Mouse (Mus musculus): ENCODE measurements at regions not wholly inside any gene's neighbourhood (a gene's known extent, or its start where the extent isn't known, plus 50 kb on each side); places are given as distances from the start of the nearest gene placed in this dataset.

- ATAC-seq: no peak
- Histone ChIP-seq H3K27ac (no peak overlapping the region), H3K36me3 (ENCODE audit: poor library complexity, severe bottlenecking) (no peaks in the 10 kb centered on the region), H3K4me1 (peaks cover 5% of the 10 kb centered on the region; the same call in 1 of the 2 replicates), H3K9me3 (replicated peaks) (no peaks in the 10 kb centered on the region), H3K27me3 (no peaks in the 10 kb centered on the region), H3K4me3 (no peak overlapping the region), H3K9ac (no peak overlapping the region), H3K4me2 (no peak overlapping the region)
- 86% methylated on average over 3 of the region's 3 CpGs for WGBS
Observed at GRCm38 (mm10) chr9:50257162-50257561, 87.6 kb downstream of the Rpl10-ps3 start.

- peaks cover 3% of the 10 kb centered on the region; the same call in 1 of the 2 replicates for H3K27me3 ChIP-seq
- WGBS: 28% methylated on average over 5 of the region's 5 CpGs
- peak overlapping the region; percentile 71 for H3K27ac ChIP-seq
- peak; percentile 95 for ATAC-seq
- H3K9ac ChIP-seq: no peak overlapping the region
- 0 out of 2 replicates have a peak overlapping the region, but pooled peaks have one; percentile 12 for H3K4me2 ChIP-seq
- no peak overlapping the region for H3K4me3 ChIP-seq
- H3K36me3 ChIP-seq (ENCODE audit: poor library complexity, severe bottlenecking): no peaks in the 10 kb centered on the region
- H3K9me3 ChIP-seq (replicated peaks): no peaks in the 10 kb centered on the region
- peaks cover 42% of the 10 kb centered on the region for H3K4me1 ChIP-seq
Observed at GRCm38 (mm10) chr9:50244982-50245671, 99.6 kb downstream of the Rpl10-ps3 start.

- H3K27ac ChIP-seq: peak overlapping the region; percentile 57; the same call in 1 of the 2 replicates
- peak overlapping the region; percentile 15; the same call in 1 of the 2 replicates for H3K4me2 ChIP-seq
- WGBS: 16% methylated on average over 8 of the region's 8 CpGs
- H3K4me1 ChIP-seq: peaks cover 51% of the 10 kb centered on the region
- no peak overlapping the region for H3K9ac ChIP-seq
- H3K27me3 ChIP-seq: peaks cover 6% of the 10 kb centered on the region
- H3K4me3 ChIP-seq: no peak overlapping the region
- H3K9me3 ChIP-seq (replicated peaks): no peaks in the 10 kb centered on the region
- H3K36me3 ChIP-seq (ENCODE audit: poor library complexity, severe bottlenecking): no peaks in the 10 kb centered on the region
- peak; percentile 57; the same call in 1 of the 2 replicates for ATAC-seq
Observed at GRCm38 (mm10) chr9:50240923-50241322, 103.8 kb downstream of the Rpl10-ps3 start.

DNA sequence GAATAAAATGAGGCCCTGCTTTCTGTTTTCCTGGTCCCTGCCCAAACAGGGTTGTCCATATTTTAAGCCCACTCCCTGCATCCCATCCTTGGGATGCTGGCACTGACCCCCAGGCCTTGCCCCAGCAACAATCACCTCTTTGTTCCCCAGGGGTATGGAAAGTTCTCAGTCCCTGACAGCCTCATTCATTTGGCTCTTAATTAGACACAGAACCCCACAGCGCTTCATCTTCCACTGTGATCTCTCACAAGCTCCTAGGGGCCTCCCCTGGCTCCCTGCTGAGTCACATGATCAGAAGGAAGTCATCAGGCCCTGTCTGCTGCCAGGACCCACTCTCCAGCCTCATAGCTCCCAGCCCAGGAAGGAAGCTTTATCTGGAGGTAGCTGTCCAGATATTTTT is 108.9 kb downstream of the Rpl10-ps3 start:
- Histone ChIP-seq H3K9ac (no peak overlapping the region), H3K27ac (peak overlapping the region; percentile 59), H3K4me3 (no peak overlapping the region), H3K27me3 (peaks cover 6% of the 10 kb centered on the region), H3K4me2 (no peak overlapping the region), H3K9me3 (replicated peaks) (no peaks in the 10 kb centered on the region), H3K36me3 (ENCODE audit: poor library complexity, severe bottlenecking) (no peaks in the 10 kb centered on the region), H3K4me1 (peaks cover 37% of the 10 kb centered on the region)
- 12% methylated on average over 1 of the region's 1 CpGs for WGBS
- ATAC-seq: peak; percentile 80

DNA sequence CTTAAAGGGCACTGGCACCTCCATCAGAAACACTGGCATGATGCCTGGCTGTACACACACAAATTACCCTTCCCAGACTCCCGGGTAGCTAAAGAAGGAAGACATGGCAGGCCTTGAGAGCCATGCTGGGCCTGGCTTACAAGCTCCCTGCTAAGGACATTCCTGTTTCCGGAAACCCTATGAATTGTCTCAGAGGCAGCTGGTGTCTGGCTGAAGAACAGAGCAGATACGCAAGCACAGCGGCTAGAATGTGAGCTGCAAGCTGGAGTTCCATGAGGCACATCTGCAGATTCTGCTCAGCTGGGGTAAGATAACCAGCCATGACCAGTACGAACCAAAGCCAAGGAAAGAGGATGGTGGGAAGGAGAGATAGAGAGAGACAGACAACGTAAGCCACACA is 110.1 kb downstream of the Rpl10-ps3 start:
- Histone ChIP-seq H3K36me3 (ENCODE audit: poor library complexity, severe bottlenecking) (no peaks in the 10 kb centered on the region), H3K9me3 (replicated peaks) (no peaks in the 10 kb centered on the region), H3K27ac (no peak overlapping the region), H3K9ac (no peak overlapping the region), H3K4me3 (no peak overlapping the region), H3K4me2 (no peak overlapping the region), H3K4me1 (peaks cover 32% of the 10 kb centered on the region), H3K27me3 (no peaks in the 10 kb centered on the region; the same call in 1 of the 2 replicates)
- ATAC-seq: no peak
- 80% methylated on average over 6 of the region's 6 CpGs for WGBS

DNA sequence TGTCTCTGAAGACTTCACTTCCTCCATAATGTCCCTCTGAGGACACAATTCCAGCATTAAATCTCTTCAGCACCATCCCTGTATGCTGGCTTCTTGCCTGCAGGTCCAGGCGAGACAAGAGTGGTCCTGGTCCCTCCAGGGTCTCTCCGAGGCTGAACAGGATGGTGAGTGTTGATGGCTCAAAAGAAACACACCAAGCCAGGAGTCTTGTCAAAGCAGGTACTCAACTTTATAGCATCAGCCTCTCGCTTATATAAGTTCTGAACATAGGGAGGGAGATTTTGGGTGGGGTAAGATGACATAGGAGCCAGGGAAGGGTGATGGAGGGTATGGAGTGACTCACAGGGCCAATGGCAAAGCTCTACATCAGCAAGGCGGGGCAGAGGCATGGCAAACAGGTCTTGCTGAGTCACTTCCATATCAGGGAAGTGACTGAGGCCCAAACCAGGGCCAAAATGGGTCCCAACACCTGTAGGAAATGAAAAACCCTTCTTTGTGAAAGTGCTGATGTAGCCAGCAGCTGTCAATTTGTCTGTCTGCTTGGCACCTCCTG is 111.7 kb downstream of the Rpl10-ps3 start:
- ATAC-seq: no peak
- H3K4me3 ChIP-seq: no peak overlapping the region
- H3K36me3 ChIP-seq (ENCODE audit: poor library complexity, severe bottlenecking): no peaks in the 10 kb centered on the region
- 98% methylated on average over 4 of the region's 4 CpGs for WGBS
- peaks cover 29% of the 10 kb centered on the region for H3K4me1 ChIP-seq
- H3K27ac ChIP-seq: no peak overlapping the region
- H3K27me3 ChIP-seq: no peaks in the 10 kb centered on the region; the same call in 1 of the 2 replicates
- no peaks in the 10 kb centered on the region for H3K9me3 ChIP-seq (replicated peaks)
- no peak overlapping the region for H3K4me2 ChIP-seq
- no peak overlapping the region for H3K9ac ChIP-seq

- H3K27ac ChIP-seq: no peak overlapping the region
- 88% methylated on average over 5 of the region's 5 CpGs for WGBS
- no peaks in the 10 kb centered on the region for H3K27me3 ChIP-seq
- H3K9ac ChIP-seq: no peak overlapping the region
- no peak overlapping the region for H3K4me2 ChIP-seq
- no peaks in the 10 kb centered on the region for H3K4me1 ChIP-seq
- H3K9me3 ChIP-seq (replicated peaks): no peaks in the 10 kb centered on the region
- no peak for ATAC-seq
- H3K4me3 ChIP-seq: no peak overlapping the region
- H3K36me3 ChIP-seq (ENCODE audit: poor library complexity, severe bottlenecking): no peaks in the 10 kb centered on the region
Observed at GRCm38 (mm10) chr9:50210481-50210880, 134.3 kb downstream of the Rpl10-ps3 start.

GRCm38 (mm10) chr9:50199422-50200218 is 145.1 kb downstream of the Rpl10-ps3 start:
- no peak overlapping the region for H3K9ac ChIP-seq
- no peak overlapping the region for H3K4me2 ChIP-seq
- H3K4me1 ChIP-seq: 0 out of 2 replicates have a peak, but pooled peaks cover 10% of the 10 kb centered on the region
- H3K27ac ChIP-seq: no peak overlapping the region
- 86% methylated on average over 7 of the region's 7 CpGs for WGBS
- H3K4me3 ChIP-seq: no peak overlapping the region
- no peaks in the 10 kb centered on the region for H3K36me3 ChIP-seq (ENCODE audit: poor library complexity, severe bottlenecking)
- no peak for ATAC-seq
- H3K27me3 ChIP-seq: no peaks in the 10 kb centered on the region
- no peaks in the 10 kb centered on the region for H3K9me3 ChIP-seq (replicated peaks)

DNA sequence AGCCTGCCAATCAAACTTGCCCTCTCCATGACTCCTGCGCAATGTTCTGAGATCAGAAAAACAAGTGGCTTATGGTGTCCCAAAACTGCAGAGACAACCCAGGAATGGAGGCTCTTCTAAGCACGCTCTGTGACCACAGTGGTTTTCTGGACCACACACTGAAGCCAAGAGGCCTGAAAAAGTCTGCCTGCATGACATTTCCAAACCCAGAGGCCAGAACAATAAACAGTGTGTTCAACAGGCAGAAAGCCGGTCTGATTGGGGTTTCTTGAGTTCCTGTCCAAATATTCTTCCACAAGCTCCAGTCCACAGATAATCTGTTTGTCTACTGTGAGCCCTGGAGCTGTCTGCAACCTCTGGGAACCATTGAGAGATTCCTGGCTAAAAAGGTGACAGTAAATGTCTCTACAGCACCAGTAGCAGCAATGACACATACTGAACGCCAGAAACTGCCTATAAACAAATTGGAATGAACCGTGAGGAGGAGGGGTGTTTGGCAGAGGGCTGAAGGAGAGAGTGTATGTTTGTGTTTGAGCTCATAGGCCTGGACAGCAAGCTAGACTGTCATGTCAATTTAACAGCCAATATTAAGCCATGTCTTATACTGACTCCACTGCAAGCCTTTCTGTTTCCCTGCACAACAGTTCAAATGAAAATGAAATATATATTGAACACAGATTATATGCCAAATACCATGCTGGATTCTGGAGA is 152.2 kb downstream of the Rpl10-ps3 start:
- no peak overlapping the region for H3K27ac ChIP-seq
- no peak overlapping the region for H3K4me2 ChIP-seq
- H3K36me3 ChIP-seq (ENCODE audit: poor library complexity, severe bottlenecking): no peaks in the 10 kb centered on the region
- WGBS: 73% methylated on average over 5 of the region's 5 CpGs
- H3K4me3 ChIP-seq: no peak overlapping the region
- ATAC-seq: no peak
- H3K9me3 ChIP-seq (replicated peaks): no peaks in the 10 kb centered on the region
- no peak overlapping the region for H3K9ac ChIP-seq
- H3K4me1 ChIP-seq: peaks cover 27% of the 10 kb centered on the region
- no peaks in the 10 kb centered on the region for H3K27me3 ChIP-seq

GRCm38 (mm10) chr9:50191136-50191535 is 153.6 kb downstream of the Rpl10-ps3 start:
- Histone ChIP-seq H3K9me3 (replicated peaks) (no peaks in the 10 kb centered on the region; the same call in 1 of the 2 replicates), H3K27me3 (no peaks in the 10 kb centered on the region), H3K27ac (no peak overlapping the region), H3K4me3 (no peak overlapping the region), H3K9ac (no peak overlapping the region), H3K4me1 (peaks cover 27% of the 10 kb centered on the region), H3K36me3 (ENCODE audit: poor library complexity, severe bottlenecking) (no peaks in the 10 kb centered on the region), H3K4me2 (no peak overlapping the region)
- 5% methylated on average over 3 of the region's 3 CpGs for WGBS
- peak; percentile 77; the same call in 1 of the 2 replicates for ATAC-seq

DNA sequence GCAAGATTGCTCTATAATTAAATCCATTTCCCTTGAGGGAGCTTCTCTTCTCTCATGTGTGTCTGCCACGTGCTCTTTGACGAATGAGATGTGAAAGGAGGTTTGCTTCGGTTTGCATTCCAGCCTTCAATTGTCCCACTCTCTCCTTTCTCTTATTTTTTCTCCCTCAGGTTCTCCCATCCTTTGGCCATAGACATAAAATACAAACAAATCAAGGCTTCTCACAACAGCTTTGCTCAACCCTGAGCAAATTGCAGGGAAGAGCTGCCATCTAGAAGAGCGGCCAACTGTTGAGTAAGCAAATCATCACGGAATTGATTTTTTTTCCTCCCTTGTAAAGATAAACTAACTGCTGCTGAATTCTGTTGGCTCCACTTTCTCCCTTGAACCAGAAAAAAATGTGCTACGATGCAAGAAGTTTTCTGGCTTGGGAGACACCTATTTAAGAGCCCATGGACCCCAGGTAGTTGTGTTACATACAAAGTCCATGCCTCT is 156.1 kb downstream of the Rpl10-ps3 start:
- no peaks in the 10 kb centered on the region; the same call in 1 of the 2 replicates for H3K9me3 ChIP-seq (replicated peaks)
- no peaks in the 10 kb centered on the region for H3K36me3 ChIP-seq (ENCODE audit: poor library complexity, severe bottlenecking)
- no peaks in the 10 kb centered on the region for H3K27me3 ChIP-seq
- peaks cover 18% of the 10 kb centered on the region for H3K4me1 ChIP-seq
- H3K4me2 ChIP-seq: no peak overlapping the region
- H3K9ac ChIP-seq: no peak overlapping the region
- no peak overlapping the region for H3K27ac ChIP-seq
- 88% methylated on average over 6 of the region's 6 CpGs for WGBS
- no peak for ATAC-seq
- no peak overlapping the region for H3K4me3 ChIP-seq

Measured in forebrain, embryonic 13.5 days (tissue).